Mouse (Mus musculus) liver, embryonic 11.5 days (tissue): Measurements from ENCODE around the gene Mtnr1b. TPM values are rescaled to one million over a fixed set of nuclear protein-coding genes. Genes with fewer than 3 reads are reported as not detected.

Source experiments
- ATAC-seq: fragments of 200-750 bp; cut with Nextera tagmentation; replicated peaks from 2 replicates; pipeline ENCODE4 v1.8.0; 2017; ENCODE audit warnings: moderate number of reproducible peaks, mild to moderate bottlenecking, moderate TSS enrichment, moderate library complexity; ENCODE audit not compliant: low FRiP score
- DNase-seq: peaks from one replicate; pipeline ENCODE4 v3.0.0-alpha.2; 2017; ENCODE audit warnings: low spot score
- H3K27ac ChIP-seq: fragments of 300-500 bp; sonication (generic); 2 replicates; pipeline ENCODE4 v1.5.1; 2014; ENCODE audit warnings: mild to moderate bottlenecking, low read depth, low read length, control low read depth
- H3K27me3 ChIP-seq: fragments of 300-500 bp; sonication (generic); replicated peaks from 2 replicates; pipeline ENCODE4 v1.6.1; 2014; ENCODE audit warnings: low read length, mixed read lengths; ENCODE audit not compliant: control insufficient read depth, insufficient read depth
- H3K36me3 ChIP-seq: fragments of 300-500 bp; sonication (generic); 2 replicates; pipeline ENCODE4 v1.6.1; 2014; ENCODE audit warnings: mild to moderate bottlenecking, low read length, moderate library complexity, mixed read lengths; ENCODE audit not compliant: control insufficient read depth, insufficient read depth
- H3K4me1 ChIP-seq: fragments of 300-500 bp; sonication (generic); replicated peaks from 2 replicates; pipeline ENCODE4 v1.6.1; 2014; ENCODE audit warnings: low read length, mixed read lengths; ENCODE audit not compliant: control insufficient read depth, insufficient read depth
- H3K4me2 ChIP-seq: fragments of 300-500 bp; sonication (generic); 2 replicates; pipeline ENCODE4 v1.6.1; 2014; ENCODE audit warnings: mild to moderate bottlenecking, control low read depth, moderate library complexity
- H3K4me3 ChIP-seq: fragments of 300-500 bp; sonication (generic); 2 replicates; pipeline ENCODE4 v1.5.1; 2014; ENCODE audit warnings: low read depth, low read length, control low read depth
- H3K9ac ChIP-seq: fragments of 300-500 bp; sonication (generic); 2 replicates; pipeline ENCODE4 v1.6.1; 2014; ENCODE audit warnings: low read depth, low read length, control low read depth
- H3K9me3 ChIP-seq: fragments of 300-500 bp; sonication (generic); 2 replicates; pipeline ENCODE4 v1.6.1; 2016; ENCODE audit warnings: low read length, inconsistent platforms, mixed read lengths; ENCODE audit not compliant: control insufficient read depth
- WGBS: fragments of 180-500 bp; shearing (Covaris S2); extraction: QIAGEN DNeasy Blood & Tissue Kit; methylation state at CpG from one replicate; pipeline ENCODE4 v1.1.7; 2014; 5-methylcytosine and 5-hydroxymethylcytosine counted together
- polyA plus RNA-seq: library from polyadenylated mRNA; unstranded; fragments of >200 nt; fragmentation: Nextera tagmentation; extraction: Ambion mirVana; gene quantifications from 2 replicates; pipeline ENCODE4 v1.2.1, GENCODE M21; 2014

Gene Mtnr1b
- not detected in 2 replicates for polyA plus RNA-seq

- WGBS, result 49% methylated on average over 19 of the region's 19 CpGs
- no peaks in the 10 kb centered on the region for H3K4me1 ChIP-seq
- peaks cover 11% of the 10 kb centered on the region; the same call in 1 of the 2 replicates for H3K27me3 ChIP-seq
- ATAC-seq, result no peak
- no peak within 1 kb of the TSS for H3K4me2 ChIP-seq
- no peaks in the 10 kb centered on the region for H3K36me3 ChIP-seq
- H3K27ac ChIP-seq, result no peak within 1 kb of the TSS
- DNase-seq, result no peak
- no peak within 1 kb of the TSS for H3K9ac ChIP-seq
- no peak within 1 kb of the TSS for H3K4me3 ChIP-seq
- no peaks in the 10 kb centered on the region for H3K9me3 ChIP-seq
Measured at GRCm38 (mm10) chr9:15874506-15875160, at the start of gene Mtnr1b. TSS of gene Mtnr1b (minus strand) at chr9:15874556.

GRCm38 (mm10) chr9:15920271-15920670 is 45.9 kb upstream of the Mtnr1b start:
- H3K4me1 ChIP-seq, result no peaks in the 10 kb centered on the region
- no peak overlapping the region for H3K4me3 ChIP-seq
- 51% methylated on average over 4 of the region's 4 CpGs for WGBS
- no peaks in the 10 kb centered on the region for H3K36me3 ChIP-seq
- no peaks in the 10 kb centered on the region for H3K9me3 ChIP-seq
- DNase-seq (no peak), ATAC-seq (no peak)
- H3K9ac ChIP-seq, result no peak overlapping the region
- H3K27me3 ChIP-seq, result no peaks in the 10 kb centered on the region; the same call in 1 of the 2 replicates
- no peak overlapping the region for H3K4me2 ChIP-seq
- H3K27ac ChIP-seq, result no peak overlapping the region

- H3K27ac ChIP-seq, result no peak overlapping the region
- ATAC-seq (no peak), DNase-seq (no peak)
- no peaks in the 10 kb centered on the region for H3K4me1 ChIP-seq
- no peak overlapping the region for H3K4me2 ChIP-seq
- no peaks in the 10 kb centered on the region for H3K9me3 ChIP-seq
- no peak overlapping the region for H3K4me3 ChIP-seq
- 79% methylated on average over 5 of the region's 5 CpGs for WGBS
- no peaks in the 10 kb centered on the region for H3K36me3 ChIP-seq
- no peaks in the 10 kb centered on the region; the same call in 1 of the 2 replicates for H3K27me3 ChIP-seq
- no peak overlapping the region for H3K9ac ChIP-seq
Measured at GRCm38 (mm10) chr9:15919373-15920005, 45.1 kb upstream of the Mtnr1b start.

GRCm38 (mm10) chr9:15916600-15916999 is 42.2 kb upstream of the Mtnr1b start:
- no peaks in the 10 kb centered on the region for H3K36me3 ChIP-seq
- H3K9ac ChIP-seq, result no peak overlapping the region
- no peak for DNase-seq
- no peak for ATAC-seq
- H3K4me1 ChIP-seq, result no peaks in the 10 kb centered on the region
- no peak overlapping the region for H3K27ac ChIP-seq
- no peaks in the 10 kb centered on the region for H3K9me3 ChIP-seq
- H3K4me2 ChIP-seq, result no peak overlapping the region
- no peaks in the 10 kb centered on the region for H3K27me3 ChIP-seq
- H3K4me3 ChIP-seq, result no peak overlapping the region

GRCm38 (mm10) chr9:15912735-15913134 is 38.4 kb upstream of the Mtnr1b start:
- H3K4me3 ChIP-seq, result no peak overlapping the region
- DNase-seq (no peak), ATAC-seq (no peak)
- no peaks in the 10 kb centered on the region for H3K4me1 ChIP-seq
- WGBS, result 54% methylated on average over 1 of the region's 1 CpGs
- no peaks in the 10 kb centered on the region for H3K36me3 ChIP-seq
- H3K9me3 ChIP-seq, result no peaks in the 10 kb centered on the region
- H3K27ac ChIP-seq, result no peak overlapping the region
- no peaks in the 10 kb centered on the region for H3K27me3 ChIP-seq
- no peak overlapping the region for H3K9ac ChIP-seq
- H3K4me2 ChIP-seq, result no peak overlapping the region

- Histone ChIP-seq H3K9ac (no peak overlapping the region), H3K4me1 (no peaks in the 10 kb centered on the region), H3K27me3 (no peaks in the 10 kb centered on the region), H3K4me3 (no peak overlapping the region), H3K9me3 (no peaks in the 10 kb centered on the region), H3K4me2 (no peak overlapping the region), H3K27ac (no peak overlapping the region), H3K36me3 (no peaks in the 10 kb centered on the region)
- WGBS, result 55% methylated on average over 2 of the region's 2 CpGs
- ATAC-seq, result no peak
- no peak for DNase-seq
Measured at GRCm38 (mm10) chr9:15909397-15910113, 35.2 kb upstream of the Mtnr1b start.

- ATAC-seq, result no peak
- H3K9me3 ChIP-seq, result no peaks in the 10 kb centered on the region
- no peak overlapping the region for H3K9ac ChIP-seq
- H3K4me1 ChIP-seq, result no peaks in the 10 kb centered on the region
- 69% methylated on average over 9 of the region's 9 CpGs for WGBS
- no peaks in the 10 kb centered on the region for H3K36me3 ChIP-seq
- no peak for DNase-seq
- H3K27ac ChIP-seq, result no peak overlapping the region
- H3K4me3 ChIP-seq, result no peak overlapping the region
- no peaks in the 10 kb centered on the region for H3K27me3 ChIP-seq
- no peak overlapping the region for H3K4me2 ChIP-seq
Measured at GRCm38 (mm10) chr9:15903948-15904750, 29.8 kb upstream of the Mtnr1b start.

- Histone ChIP-seq H3K4me2 (no peak overlapping the region), H3K27me3 (no peaks in the 10 kb centered on the region), H3K9ac (no peak overlapping the region), H3K4me1 (no peaks in the 10 kb centered on the region), H3K36me3 (no peaks in the 10 kb centered on the region), H3K9me3 (no peaks in the 10 kb centered on the region), H3K27ac (no peak overlapping the region), H3K4me3 (no peak overlapping the region)
- no peak for DNase-seq
- no peak for ATAC-seq
- WGBS, result 76% methylated on average over 2 of the region's 2 CpGs
Measured at GRCm38 (mm10) chr9:15898112-15898511, 23.8 kb upstream of the Mtnr1b start.
